Mouse (Mus musculus) hindbrain, postnatal 0 days (tissue): Measurements from ENCODE around the gene Ntrk3. TPM values are rescaled to one million over a fixed set of nuclear protein-coding genes. Genes with fewer than 3 reads are reported as not detected.

Experiments used
- ATAC-seq: fragments of 200-750 bp; cut with Nextera tagmentation; 2 replicates; pipeline ENCODE4 v1.8.0; 2017; ENCODE audit warnings: mild to moderate bottlenecking, moderate TSS enrichment, moderate library complexity
- DNase-seq: peaks from one replicate; pipeline ENCODE4 v3.0.0-alpha.2; 2015; ENCODE audit warnings: low spot score
- H3K27ac ChIP-seq: fragments of 300-500 bp; sonication (generic); 2 replicates; pipeline ENCODE4 v1.5.1; 2014; ENCODE audit warnings: mild to moderate bottlenecking
- H3K27me3 ChIP-seq: fragments of 300-500 bp; sonication (generic); 2 replicates; pipeline ENCODE4 v1.6.1; 2014; ENCODE audit warnings: low read length, mixed read lengths; ENCODE audit not compliant: insufficient read depth
- H3K36me3 ChIP-seq: fragments of 300-500 bp; sonication (generic); 2 replicates; pipeline ENCODE4 v1.6.1; 2014; ENCODE audit warnings: low read length, mixed read lengths; ENCODE audit not compliant: insufficient read depth
- H3K4me1 ChIP-seq: fragments of 300-500 bp; sonication (generic); 2 replicates; pipeline ENCODE4 v1.6.1; 2014; ENCODE audit warnings: antibody characterized with exemption, low read length, mixed read lengths; ENCODE audit not compliant: insufficient read depth
- H3K4me2 ChIP-seq: fragments of 300-500 bp; sonication (generic); 2 replicates; pipeline ENCODE4 v1.6.1; 2014; ENCODE audit warnings: low read depth, mild to moderate bottlenecking, low read length, moderate library complexity, mixed read lengths
- H3K4me3 ChIP-seq: fragments of 300-500 bp; sonication (generic); 2 replicates; pipeline ENCODE4 v1.5.1; 2014; ENCODE audit warnings: low read length
- H3K9ac ChIP-seq: fragments of 300-500 bp; sonication (generic); replicated peaks from 2 replicates; pipeline ENCODE4 v1.6.1; 2014; ENCODE audit warnings: mild to moderate bottlenecking, low read length, moderate library complexity, mixed read lengths
- H3K9me3 ChIP-seq: fragments of 300-500 bp; sonication (generic); 2 replicates; pipeline ENCODE4 v1.6.1; 2016; ENCODE audit warnings: low read length, mixed read lengths
- CTCF ChIP-seq: IDR thresholded peaks from 2 replicates; pipeline ENCODE4 v1.5.1; 2016; ENCODE audit warnings: antibody characterized with exemption, control low read depth, low read depth
- WGBS: fragments of 180-500 bp; shearing (Covaris S2); extraction: QIAGEN DNeasy Blood & Tissue Kit; methylation state at CpG from one replicate; pipeline ENCODE4 v1.1.7; 2014; 5-methylcytosine and 5-hydroxymethylcytosine counted together
- polyA plus RNA-seq: library from polyadenylated mRNA; unstranded; fragments of >200 nt; fragmentation: Nextera tagmentation; extraction: Ambion mirVana; gene quantifications from 2 replicates; pipeline ENCODE4 v1.2.1, GENCODE M21; 2015
- total RNA-seq: library from RNA; depleted of rRNA; stranded (reverse); fragments of >200 nt; gene quantifications from 2 replicates; pipeline ENCODE4 v1.2.3, GENCODE M21; 2014; rRNA removed

The Ntrk3 gene
- total RNA-seq: 88.4 and 90.8 TPM in 2 replicates
- 23.5 and 24.5 TPM in 2 replicates for polyA plus RNA-seq

- TF ChIP-seq CTCF: no peak
- H3K9ac ChIP-seq: no peak within 1 kb of the TSS
- H3K4me3 ChIP-seq: no peak within 1 kb of the TSS
- H3K9me3 ChIP-seq: no peaks in the 10 kb centered on the region
- H3K36me3 ChIP-seq: no peaks in the 10 kb centered on the region
- ATAC-seq: no peak
- H3K27ac ChIP-seq: no peak within 1 kb of the TSS
- WGBS: 85% methylated on average over 5 of the region's 5 CpGs
- H3K4me2 ChIP-seq: no peak within 1 kb of the TSS
- no peaks in the 10 kb centered on the region for H3K4me1 ChIP-seq
- no peaks in the 10 kb centered on the region for H3K27me3 ChIP-seq
- DNase-seq: no peak
Measured at GRCm38 (mm10) chr7:78737614-78738210, at the start of gene Ntrk3. Ntrk3 (minus strand) TSS chr7:78738012.

- Histone ChIP-seq H3K4me1 (peaks cover 12% of the 10 kb centered on the region; the same call in 1 of the 2 replicates), H3K27me3 (no peaks in the 10 kb centered on the region), H3K9ac (no peak overlapping the region), H3K27ac (no peak overlapping the region), H3K4me3 (no peak overlapping the region), H3K4me2 (no peak overlapping the region), H3K36me3 (peaks cover 17% of the 10 kb centered on the region), H3K9me3 (no peaks in the 10 kb centered on the region)
- WGBS: 54% methylated on average over 5 of the region's 5 CpGs
- TF ChIP-seq CTCF: no peak
- DNase-seq: no peak
- no peak for ATAC-seq
Measured at GRCm38 (mm10) chr7:78785906-78786305, 48.1 kb upstream of the Ntrk3 start.

GRCm38 (mm10) chr7:78782639-78783581 lies 45.1 kb upstream of the Ntrk3 start, which contains the start of the genes Mrps11 and Mrpl46:
Mrps11 (plus strand) TSS chr7:78783119.
Mrpl46 (minus strand) TSS chr7:78783531.
- Histone ChIP-seq H3K4me3 (peak within 1 kb of the TSS; percentile 88), H3K27ac (peak within 1 kb of the TSS; percentile 64), H3K4me2 (peak within 1 kb of the TSS; percentile 98), H3K4me1 (peaks cover 12% of the 10 kb centered on the region; the same call in 1 of the 2 replicates), H3K27me3 (no peaks in the 10 kb centered on the region), H3K36me3 (peaks cover 18% of the 10 kb centered on the region), H3K9ac (peak within 1 kb of the TSS; percentile 81), H3K9me3 (no peaks in the 10 kb centered on the region)
- DNase-seq (peak; percentile 94), ATAC-seq (peak; percentile 98)
- 0 out of 2 replicates have a peak, but pooled peaks have one; percentile 7 for TF ChIP-seq CTCF
- under 1% methylated on average over 44 of the region's 44 CpGs for WGBS

- peaks cover 43% of the 10 kb centered on the region for H3K36me3 ChIP-seq
- TF ChIP-seq CTCF: no peak
Measured at GRCm38 (mm10) chr7:78778741-78779140, 40.9 kb upstream of the Ntrk3 start.

GRCm38 (mm10) chr7:78770936-78771335 lies 33.1 kb upstream of the Ntrk3 start:
- no peak for ATAC-seq
- WGBS: 88% methylated on average over 5 of the region's 5 CpGs

More at GRCm38 (mm10) chr7:78778741-78779140, 40.9 kb upstream of the Ntrk3 start:
- no peak overlapping the region for H3K4me3 ChIP-seq
- no peak overlapping the region for H3K27ac ChIP-seq
- no peaks in the 10 kb centered on the region for H3K27me3 ChIP-seq
- H3K4me2 ChIP-seq: no peak overlapping the region
- no peak overlapping the region for H3K9ac ChIP-seq
- H3K9me3 ChIP-seq: no peaks in the 10 kb centered on the region
- WGBS: 95% methylated on average over 5 of the region's 5 CpGs
- peaks cover 9% of the 10 kb centered on the region; the same call in 1 of the 2 replicates for H3K4me1 ChIP-seq
- DNase-seq (no peak), ATAC-seq (no peak)

GRCm38 (mm10) chr7:78769075-78769652 lies 31.4 kb upstream of the Ntrk3 start:
- no peak for TF ChIP-seq CTCF

More at GRCm38 (mm10) chr7:78770936-78771335, 33.1 kb upstream of the Ntrk3 start:
- TF ChIP-seq CTCF: no peak
- no peak for DNase-seq
- Histone ChIP-seq H3K27me3 (no peaks in the 10 kb centered on the region), H3K4me1 (peaks cover 2% of the 10 kb centered on the region; the same call in 1 of the 2 replicates), H3K36me3 (peaks cover 29% of the 10 kb centered on the region), H3K4me2 (no peak overlapping the region), H3K4me3 (no peak overlapping the region), H3K9ac (no peak overlapping the region), H3K9me3 (no peaks in the 10 kb centered on the region), H3K27ac (no peak overlapping the region)

More at GRCm38 (mm10) chr7:78769075-78769652, 31.4 kb upstream of the Ntrk3 start:
- Histone ChIP-seq H3K27me3 (no peaks in the 10 kb centered on the region), H3K27ac (no peak overlapping the region), H3K4me1 (peaks cover 3% of the 10 kb centered on the region; the same call in 1 of the 2 replicates), H3K9me3 (no peaks in the 10 kb centered on the region), H3K4me3 (no peak overlapping the region), H3K9ac (no peak overlapping the region), H3K36me3 (peaks cover 15% of the 10 kb centered on the region), H3K4me2 (no peak overlapping the region)
- 72% methylated on average over 7 of the region's 7 CpGs for WGBS
- DNase-seq (no peak), ATAC-seq (no peak)
